Mouse (Mus musculus): ENCODE data around the gene Olfr992.

- TF ChIP-seq GATA1 (IDR thresholded peaks at IDR 0.05; ENCODE audit: borderline replicate concordance, low read length) (no peak), FLI1 (IDR thresholded peaks at IDR 0.05; ENCODE audit: low read length) (no peak)
These were observed 33.3 kb upstream of the Olfr992 start for GRCm38 (mm10) chr2:85442546-85442945.
